Mouse (Mus musculus): Measurements from ENCODE around the gene Topaz1.

The Topaz1 gene

DNA sequence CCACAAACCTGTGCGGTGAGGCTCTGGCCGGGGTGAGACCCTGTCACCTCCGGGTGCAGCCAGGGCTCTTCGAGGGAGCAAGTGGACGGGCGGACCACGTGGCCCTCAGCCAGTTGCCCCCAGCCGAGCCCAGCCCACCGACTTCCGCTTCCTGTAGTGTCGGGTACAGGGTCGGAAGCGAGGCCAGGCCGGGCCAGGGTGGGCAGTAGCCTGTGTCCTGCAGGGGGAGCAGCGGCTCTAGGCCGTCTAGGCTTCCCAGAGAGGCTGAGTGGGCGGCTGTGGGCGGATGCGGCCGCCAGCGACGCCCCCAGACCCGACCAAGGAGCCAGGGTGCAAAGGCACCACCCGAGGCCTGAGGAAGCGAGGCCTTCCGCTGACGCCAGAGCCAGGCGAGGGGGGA lies at the start of gene Topaz1:
Gene Topaz1, plus strand, starts transcription at position 287 of the 400 bp plus-strand sequence.
- no peak for DNase-seq (ENCODE audit: low read depth, low spot score)

- DNase-seq (ENCODE audit: low read depth, low spot score) = peak; percentile 51
Observed at GRCm38 (mm10) chr9:122701817-122702216, 45.3 kb upstream of the Topaz1 start.

DNA sequence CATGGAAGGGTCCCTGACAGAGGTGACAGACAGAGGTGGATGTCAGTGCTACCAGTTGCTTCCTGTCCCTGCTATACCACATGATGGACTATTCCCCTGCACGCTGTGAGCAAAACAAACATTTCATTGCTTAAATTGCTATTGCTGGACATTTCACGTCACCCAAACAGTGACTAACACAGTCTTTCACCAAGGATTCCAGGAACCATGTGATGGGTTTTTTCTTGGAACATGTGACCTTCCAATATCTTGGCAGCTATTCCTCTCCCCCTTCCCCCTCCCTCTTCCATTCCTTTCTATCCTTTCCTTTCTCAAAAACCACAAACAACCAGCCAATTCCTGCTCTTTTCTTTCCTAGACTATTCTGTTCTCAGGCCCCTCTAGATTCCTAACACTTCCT lies 33.3 kb upstream of the Topaz1 start:
- DNase-seq (ENCODE audit: low read depth, low spot score) = no peak

DNA sequence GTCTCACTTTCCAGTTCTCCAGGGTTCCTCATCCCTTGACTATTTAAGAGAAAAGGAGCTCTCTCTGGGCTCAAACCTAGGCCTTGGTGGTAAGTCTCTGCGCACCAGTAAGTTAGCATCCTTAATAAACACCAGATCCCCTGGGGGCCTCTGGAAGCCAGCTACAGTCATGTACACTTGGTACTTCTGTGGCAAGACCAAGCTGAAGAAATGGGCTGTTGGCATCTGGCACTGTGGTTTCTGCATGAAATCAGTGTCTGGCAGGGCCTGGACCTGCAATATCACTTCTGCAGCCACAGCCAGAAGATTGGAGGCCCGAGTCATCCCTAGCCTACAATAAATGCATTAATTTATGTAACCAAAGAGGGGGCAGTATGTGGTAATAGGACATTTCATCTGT lies 32.1 kb upstream of the Topaz1 start:
- DNase-seq (ENCODE audit: low read depth, low spot score) = no peak

- no peak for DNase-seq (ENCODE audit: low read depth, low spot score)
Observed at GRCm38 (mm10) chr9:122716131-122716921, 30.8 kb upstream of the Topaz1 start.

GRCm38 (mm10) chr9:122722296-122722695 lies 24.9 kb upstream of the Topaz1 start:
- no peak for DNase-seq (ENCODE audit: low read depth, low spot score)

DNA sequence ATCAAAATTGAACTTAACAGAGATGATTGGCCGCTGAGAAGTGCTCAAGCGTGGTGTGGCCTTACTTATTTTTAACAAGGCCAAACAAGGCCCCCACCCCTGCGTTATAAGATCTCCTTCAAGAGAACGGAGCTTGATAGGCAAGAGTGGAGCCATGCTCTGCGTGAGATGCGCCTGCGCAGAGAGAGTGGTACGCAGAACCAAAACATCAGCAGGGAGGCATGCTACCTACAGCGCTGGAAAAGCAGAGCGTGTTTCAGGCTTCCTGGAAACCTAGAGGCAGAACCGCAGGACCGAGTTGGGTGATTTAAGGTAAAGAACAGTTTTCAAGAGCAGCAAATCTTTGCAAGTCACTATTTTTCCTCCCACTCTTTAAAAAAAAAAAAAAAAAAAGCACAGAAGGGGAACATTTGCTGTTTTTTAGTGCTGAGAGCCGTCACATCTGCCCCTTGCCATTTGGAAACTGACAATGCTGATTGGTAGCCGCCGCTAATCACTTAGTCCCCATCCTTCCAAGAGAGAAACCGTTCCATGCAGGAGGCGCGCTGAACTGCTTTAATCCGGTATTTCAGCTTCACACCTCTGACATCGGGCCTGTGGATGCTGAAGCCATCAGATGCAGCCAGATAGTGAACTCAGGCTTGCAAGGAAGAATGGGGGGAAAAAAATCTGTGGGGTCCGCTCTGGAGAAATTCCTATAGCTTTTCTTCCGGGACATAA lies 21.9 kb upstream of the Topaz1 start:
- peak; percentile 27 for DNase-seq (ENCODE audit: low read depth, low spot score)

DNA sequence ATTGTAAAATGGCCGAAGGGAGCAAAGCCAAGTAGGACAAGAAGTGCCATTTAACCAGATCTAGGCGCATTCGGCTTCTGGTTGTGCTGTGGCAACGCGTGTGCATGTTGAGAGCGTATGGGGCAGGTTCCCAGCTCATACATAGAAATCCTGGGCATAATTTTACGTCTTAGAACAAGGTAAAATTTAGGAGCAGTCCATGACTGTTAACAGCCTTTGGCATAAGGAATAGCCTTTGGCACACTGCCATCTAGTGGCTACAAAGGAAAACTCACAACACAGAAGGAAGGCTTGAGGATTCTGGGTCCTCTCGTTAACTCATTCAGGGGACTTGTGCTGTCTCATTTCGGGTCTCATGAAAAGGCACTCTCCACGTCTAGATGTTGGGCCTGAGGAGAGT lies 17.6 kb upstream of the Topaz1 start:
- DNase-seq (ENCODE audit: low read depth, low spot score) = peak; percentile 62

- no peak for DNase-seq (ENCODE audit: low read depth, low spot score)
Observed at GRCm38 (mm10) chr9:122732126-122732810, 14.9 kb upstream of the Topaz1 start.

- no peak for DNase-seq (ENCODE audit: low read depth, low spot score)
Observed at GRCm38 (mm10) chr9:122733222-122733621, 13.9 kb upstream of the Topaz1 start.

GRCm38 (mm10) chr9:122734934-122735333 lies 12.2 kb upstream of the Topaz1 start:
- no peak for DNase-seq (ENCODE audit: low read depth, low spot score)

DNA sequence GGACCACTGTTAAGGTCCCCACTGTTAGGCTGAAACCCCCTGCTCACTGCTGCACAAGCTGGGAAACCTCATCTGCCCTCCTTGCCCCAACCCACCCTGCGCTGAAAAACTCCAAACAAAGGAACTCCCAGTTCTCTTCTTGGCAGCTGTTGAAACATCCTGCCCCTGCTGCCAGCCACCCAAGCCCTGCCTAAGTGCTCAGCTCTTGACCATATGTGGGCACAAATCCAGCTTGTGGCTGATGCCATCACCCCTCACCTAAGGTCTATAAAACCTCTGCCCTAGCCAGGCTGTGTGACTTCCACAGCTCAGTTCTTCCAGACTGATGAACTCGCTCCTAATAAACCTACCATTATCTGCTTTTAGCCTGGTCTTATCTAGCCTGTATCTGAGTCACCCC lies 11.1 kb upstream of the Topaz1 start:
- no peak for DNase-seq (ENCODE audit: low read depth, low spot score)

- DNase-seq (ENCODE audit: low read depth, low spot score) = no peak
Observed at GRCm38 (mm10) chr9:122736742-122737141, 10.4 kb upstream of the Topaz1 start.

DNA sequence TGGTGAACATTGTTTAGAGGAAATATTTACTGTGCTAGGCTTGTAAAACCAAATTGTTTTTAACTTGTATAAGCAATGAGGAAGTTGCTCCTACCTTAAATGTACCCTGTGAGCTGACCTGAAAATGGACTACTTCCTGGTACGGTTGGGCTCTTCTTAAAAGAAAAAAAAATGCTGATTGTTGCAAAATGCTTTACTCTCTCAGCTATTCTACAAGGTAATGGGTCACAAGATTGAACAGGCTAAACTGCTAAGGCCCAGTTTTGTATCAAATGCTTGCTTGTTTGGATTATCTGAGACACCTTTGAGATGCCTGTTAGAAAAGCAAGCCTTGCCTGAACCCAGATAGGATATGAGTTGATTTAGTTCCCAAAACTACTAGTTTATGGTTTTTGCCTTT lies 1.3 kb upstream of the Topaz1 start:
- DNase-seq (ENCODE audit: low read depth, low spot score) = no peak

DNA sequence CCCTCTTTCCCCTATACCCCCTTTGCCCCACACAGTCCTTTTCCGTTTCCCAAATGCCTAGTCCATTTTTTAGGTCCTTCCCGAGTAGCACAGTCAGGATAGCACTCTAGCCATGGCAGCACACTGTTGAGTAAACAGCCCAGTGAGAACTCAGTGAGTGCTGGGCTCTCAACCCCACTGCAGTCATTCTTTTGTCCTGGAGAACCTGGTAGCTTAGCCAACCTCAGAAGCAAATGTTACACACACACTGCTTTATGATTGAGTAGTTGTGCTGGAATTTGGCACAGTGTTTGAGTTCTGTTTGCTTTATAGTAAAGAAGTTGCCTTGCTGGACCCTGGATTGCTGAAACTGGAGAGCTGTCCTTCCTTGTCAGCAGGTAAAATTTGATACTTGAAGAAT lies 10.5 kb downstream of the Topaz1 start:
- no peak for DNase-seq (ENCODE audit: low read depth, low spot score)

DNA sequence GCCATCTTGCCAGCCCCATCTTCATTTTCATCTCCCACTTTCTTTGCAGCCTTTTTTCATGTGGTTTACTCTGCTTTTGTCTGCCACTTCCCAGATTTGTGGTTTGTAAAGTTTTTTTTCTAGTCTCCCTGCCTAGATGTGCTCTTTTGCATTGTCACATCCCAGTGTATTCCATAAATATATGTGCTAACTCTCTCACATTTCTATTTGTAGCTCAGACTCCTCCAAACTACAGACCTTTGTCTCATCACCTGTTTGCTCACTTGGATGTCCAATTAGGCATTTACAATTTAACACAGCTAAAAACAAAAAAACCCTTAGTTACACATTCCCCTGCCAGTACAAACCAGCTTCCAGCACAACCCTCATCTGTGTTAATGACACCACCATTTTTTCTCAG lies 13.0 kb downstream of the Topaz1 start:
- DNase-seq (ENCODE audit: low read depth, low spot score) = peak; percentile 34

DNA sequence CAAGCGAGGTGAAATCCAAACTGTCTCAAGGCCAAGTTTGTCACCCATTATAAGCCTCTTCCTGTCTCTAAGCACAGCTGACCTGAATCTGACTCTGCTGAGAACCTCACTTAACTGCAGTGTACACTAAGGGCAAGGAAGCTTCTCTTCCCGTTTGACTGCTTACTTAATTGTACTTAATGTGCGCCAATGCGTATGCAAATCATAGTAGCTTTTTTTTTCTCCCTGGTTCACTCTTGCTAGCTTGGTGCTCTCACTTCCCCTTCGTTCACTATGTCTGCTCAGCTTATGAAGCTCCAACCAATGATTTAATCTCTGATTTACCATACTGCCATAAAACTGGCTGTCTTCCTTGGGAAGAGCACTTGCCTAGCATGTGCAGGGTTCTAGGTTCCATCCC lies 38.1 kb downstream of the Topaz1 start:
- no peak for DNase-seq (ENCODE audit: low read depth, low spot score)

DNA sequence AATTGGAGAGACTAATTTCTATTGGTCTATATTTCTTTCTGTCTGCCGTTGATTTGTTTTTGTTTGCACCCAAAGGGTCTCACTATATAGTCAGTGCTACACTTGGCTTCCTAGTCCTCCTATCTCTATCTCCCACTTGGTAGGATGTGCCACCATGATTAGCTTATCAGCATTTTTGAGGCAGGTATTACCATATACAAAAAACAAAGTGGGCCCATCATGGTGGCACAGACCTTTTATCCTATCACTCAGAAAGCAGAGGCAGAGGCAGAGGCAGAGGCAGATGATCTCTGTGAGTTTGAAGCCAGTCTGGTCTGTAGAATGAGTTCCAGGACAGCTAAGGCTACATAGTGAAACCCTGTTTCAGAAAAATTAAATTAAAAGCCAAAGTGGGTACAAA lies 39.4 kb downstream of the Topaz1 start:
- DNase-seq (ENCODE audit: low read depth, low spot score) = no peak

DNA sequence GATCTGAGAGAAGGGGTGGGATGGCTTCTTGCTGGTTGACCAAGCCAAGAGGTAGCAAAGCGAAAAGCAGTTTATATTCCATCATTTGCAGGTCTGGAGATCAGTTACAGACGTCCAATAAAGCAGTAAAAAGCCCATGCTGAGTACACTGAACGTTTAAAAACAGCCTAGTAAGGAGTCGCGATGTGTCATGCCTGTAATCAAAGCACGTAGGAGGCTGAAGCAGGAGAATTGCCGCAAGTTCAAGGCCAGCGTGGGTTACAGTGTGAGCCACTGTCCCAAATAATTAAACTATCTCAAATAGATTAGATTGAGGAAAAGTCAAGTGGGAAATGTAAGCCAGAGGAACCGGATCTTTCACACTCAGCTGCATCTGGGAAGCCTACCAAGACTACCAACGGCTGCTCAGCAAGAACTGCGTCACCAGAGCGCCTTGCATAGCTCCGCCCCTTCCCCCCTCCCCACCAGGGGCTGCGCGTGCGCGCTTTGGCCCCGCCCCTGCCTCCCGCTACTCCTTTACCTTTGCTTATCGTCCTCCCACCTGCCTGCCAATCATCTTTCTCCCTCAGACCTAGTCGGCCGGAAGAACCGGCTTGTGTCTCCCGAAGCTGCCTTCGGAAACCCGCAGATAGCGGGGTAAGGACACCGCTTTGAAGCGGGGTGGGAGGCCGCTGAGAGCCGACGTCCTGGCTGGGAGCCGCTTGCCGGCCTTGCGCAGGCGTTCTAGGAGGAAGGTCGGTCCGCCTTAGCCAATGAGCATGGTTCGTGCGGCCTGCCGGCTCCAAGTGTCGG lies 58.1 kb downstream of the Topaz1 start, which contains the start of gene Tcaim:
Gene Tcaim, plus strand, starts transcription at position 487 of the 792 bp plus-strand sequence.
- DNase-seq (ENCODE audit: low read depth, low spot score) = peak; percentile 93

DNA sequence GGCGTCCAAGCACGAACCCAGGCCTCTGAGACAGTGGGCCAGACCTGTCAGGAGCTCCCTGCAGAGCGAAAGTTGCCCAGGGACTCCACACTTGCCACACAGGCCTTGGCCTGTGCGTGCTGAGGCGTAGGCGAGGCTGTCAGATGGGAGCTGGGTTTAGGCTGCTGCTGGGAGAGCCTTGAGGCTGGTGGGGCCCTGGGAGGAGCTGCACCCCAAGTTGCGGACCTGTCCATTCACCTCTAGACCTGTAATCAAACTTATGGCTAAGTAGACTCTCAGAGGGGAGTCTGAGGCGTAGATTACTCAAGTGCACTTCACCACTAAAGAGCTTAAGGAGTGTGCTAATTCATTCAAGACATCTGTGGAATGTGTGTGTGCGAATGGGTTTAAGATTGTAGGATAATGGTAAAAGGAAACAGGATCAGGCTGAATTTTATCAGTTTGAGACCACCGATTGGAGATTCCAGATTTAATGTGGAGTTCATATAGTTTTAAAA lies 58.7 kb downstream of the Topaz1 start:
- no peak for DNase-seq (ENCODE audit: low read depth, low spot score)

DNA sequence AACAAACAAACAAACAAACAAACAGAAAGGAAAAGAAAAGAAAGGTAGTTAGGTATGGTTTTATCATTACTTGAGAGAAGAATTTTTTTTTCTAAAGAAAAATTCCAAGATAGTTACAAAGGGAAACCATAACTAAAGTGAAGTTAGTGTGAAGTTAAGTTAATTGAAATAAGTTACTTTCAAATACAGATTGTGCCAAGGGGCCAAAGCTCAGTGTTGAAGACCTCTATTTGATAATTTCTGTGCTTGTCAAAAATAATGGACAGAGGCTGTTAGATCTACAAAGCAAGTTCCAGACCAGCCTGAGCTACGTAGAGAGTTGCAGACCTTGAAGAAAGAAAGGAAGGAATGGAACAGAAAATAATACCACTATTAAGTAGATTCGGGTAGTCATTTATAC lies 60.0 kb downstream of the Topaz1 start:
- no peak for DNase-seq (ENCODE audit: low read depth, low spot score)

Measured in telencephalon, adult 2 months (tissue).